Mouse (Mus musculus): ENCODE results near the gene Wdr63.

DNA sequence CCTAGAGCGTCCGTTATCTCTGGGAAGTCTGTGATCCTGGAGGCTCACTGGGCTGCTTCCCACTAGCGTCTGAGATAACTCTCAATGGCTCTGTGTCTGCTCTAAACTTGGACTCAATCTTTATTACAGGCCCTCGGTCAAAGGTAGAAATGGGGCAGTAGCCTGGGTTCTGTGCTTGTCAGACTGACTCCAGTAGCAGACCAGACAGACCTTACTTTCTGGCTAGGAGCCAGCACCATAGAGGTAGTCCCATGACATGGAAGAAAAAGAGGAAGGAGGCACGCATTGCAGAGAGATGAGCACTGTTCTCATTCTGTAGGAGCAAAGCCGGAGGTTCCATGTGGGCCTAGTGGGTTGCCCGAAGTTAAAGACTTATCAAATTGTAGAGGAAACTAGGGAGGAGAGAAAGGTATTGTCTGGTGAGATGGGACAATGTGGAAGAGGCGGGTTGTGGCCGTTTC lies 10.1 kb upstream of the Wdr63 start:
- TF ChIP-seq CTCF (IDR thresholded peaks at IDR 0.05; ENCODE audit: control insufficient read depth, insufficient read depth, low read length) (no peak), POLR2A (IDR thresholded peaks at IDR 0.05; ENCODE audit: borderline replicate concordance, control insufficient read depth, low read depth, low read length) (no peak)
